Mouse (Mus musculus): ENCODE results near the gene Cdk4. TPM values are rescaled to one million over a fixed set of nuclear protein-coding genes. Genes with fewer than 3 reads are reported as not detected.

Cdk4 gene
- polyA plus RNA-seq, 3 experiments from 2014 or later = 284 to 347 (median 295) TPM

- no peak for ATAC-seq
Observed at GRCm38 (mm10) chr10:127101151-127101550, 37.8 kb downstream of the Cdk4 start.

GRCm38 (mm10) chr10:127103631-127104030, 40.3 kb downstream of the Cdk4 start:
- no peak for ATAC-seq

- ATAC-seq = peak; percentile 84
Observed at GRCm38 (mm10) chr10:127107563-127108261, 44.4 kb downstream of the Cdk4 start.

- no peak for ATAC-seq
Observed at GRCm38 (mm10) chr10:127108262-127108583, 44.9 kb downstream of the Cdk4 start.

GRCm38 (mm10) chr10:127111001-127111887, 47.9 kb downstream of the Cdk4 start:
- ATAC-seq = no peak

GRCm38 (mm10) chr10:127114408-127114807, 51.1 kb downstream of the Cdk4 start:
- ATAC-seq = no peak

GRCm38 (mm10) chr10:127115068-127115467, 51.7 kb downstream of the Cdk4 start:
- peak; percentile 48 for ATAC-seq

Other genes starting within 250 kb of the Cdk4 start
- gene Atp23, start 162.2 kb upstream of the Cdk4 start, polyA plus RNA-seq (2017; shearing (Covaris generic)) = 1 to 10 TPM; 3.4 to 7.5 (median 5.1) TPM
- 10 to 100 TPM; 26.2 to 47.1 (median 38.5) TPM for gene Ctdsp2, start 84.8 kb upstream of the Cdk4 start, polyA plus RNA-seq (2017; shearing (Covaris generic))
- gene Avil, start 62.8 kb upstream of the Cdk4 start, polyA plus RNA-seq (2017; shearing (Covaris generic)) = under 1 TPM in 2 of 3 experiments, not detected in 1; 0.11 to 0.36 TPM
- 10 to 100 TPM; 40.0 to 50.0 (median 48.3) TPM for gene Tsfm, start 32.7 kb upstream of the Cdk4 start, polyA plus RNA-seq (2017; shearing (Covaris generic))
- 10 to 100 TPM; 10.8 to 37.6 (median 28.4) TPM for gene Mettl1, start 22.1 kb upstream of the Cdk4 start, polyA plus RNA-seq (2017; shearing (Covaris generic))
- gene Eef1akmt3, start 22.0 kb upstream of the Cdk4 start, polyA plus RNA-seq (2017; shearing (Covaris generic)) = under 1 TPM in 1 of 3 experiments, not detected in 2; 0.46 TPM
- gene Cyp27b1, start 15.3 kb upstream of the Cdk4 start, polyA plus RNA-seq (2017; shearing (Covaris generic)) = not detected
- gene March9, start 3.4 kb upstream of the Cdk4 start, polyA plus RNA-seq (2017; shearing (Covaris generic)) = under 1 TPM; 0.35 to 0.84 (median 0.72) TPM
- 100 to 1,000 TPM in 2 of 3 experiments, 10 to 100 TPM in 1; 97.8 to 134 (median 127) TPM for gene Tspan31, start 6.7 kb downstream of the Cdk4 start, polyA plus RNA-seq (2017; shearing (Covaris generic))
- gene Agap2, start 11.8 kb downstream of the Cdk4 start, polyA plus RNA-seq (2017; shearing (Covaris generic)) = 10 to 100 TPM; 25.9 to 32.1 (median 31.2) TPM
- gene Os9, start 57.6 kb downstream of the Cdk4 start, polyA plus RNA-seq (2017; shearing (Covaris generic)) = 10 to 100 TPM; 61.9 to 81.5 (median 75.8) TPM
- gene B4galnt1, start 101.7 kb downstream of the Cdk4 start, polyA plus RNA-seq (2017; shearing (Covaris generic)) = 100 to 1,000 TPM; 181 to 204 (median 188) TPM
- gene Slc26a10, start 117.1 kb downstream of the Cdk4 start, polyA plus RNA-seq (2017; shearing (Covaris generic)) = 1 to 10 TPM; 3.2 to 4.3 (median 3.2) TPM
- under 1 TPM in 1 of 3 experiments, not detected in 2; 0.20 TPM for gene Arhgef25, start 126.5 kb downstream of the Cdk4 start, polyA plus RNA-seq (2017; shearing (Covaris generic))
- 10 to 100 TPM; 35.2 to 56.0 (median 47.0) TPM for gene Dtx3, start 132.2 kb downstream of the Cdk4 start, polyA plus RNA-seq (2017; shearing (Covaris generic))
- gene Pip4k2c, start 148.1 kb downstream of the Cdk4 start, polyA plus RNA-seq (2017; shearing (Covaris generic)) = 10 to 100 TPM; 25.7 to 32.1 (median 26.0) TPM
- gene Kif5a, start 199.8 kb downstream of the Cdk4 start, polyA plus RNA-seq (2017; shearing (Covaris generic)) = under 1 TPM in 2 of 3 experiments, not detected in 1; 0.16 to 0.19 TPM
- 10 to 100 TPM; 54.0 to 61.1 (median 56.9) TPM for gene Dctn2, start 202.8 kb downstream of the Cdk4 start, polyA plus RNA-seq (2017; shearing (Covaris generic))
- 10 to 100 TPM in 1 of 3 experiments, 1 to 10 TPM in 2; 4.0 to 11.8 (median 6.4) TPM for gene Mbd6, start 225.5 kb downstream of the Cdk4 start, polyA plus RNA-seq (2017; shearing (Covaris generic))
- 10 to 100 TPM; 20.7 to 28.9 (median 21.3) TPM for gene Mars, start 248.3 kb downstream of the Cdk4 start, polyA plus RNA-seq (2017; shearing (Covaris generic))